17 mouse cellular contexts compared by ENCODE assay signal in genomic region chr8:88691961-88692360, GRCm38 (mm10). TPM values are rescaled to one million over a fixed set of nuclear protein-coding genes. Genes with fewer than 3 reads are reported as not detected.
DNase-seq lines count a peak whose midpoint lies in the region.
"Had no signal": no experiment of that assay in that cellular context is flagged by ENCODE, and none has a peak within 500 bp of the region (broad histone marks: within the 10 kb centered on the region; RNA-seq: fewer than 3 reads in every experiment).

No protein-coding gene starts in this region.

- H3K4me1 ChIP-seq in embryonic facial prominence, embryonic 10.5 days = peaks cover 39% of the 10 kb centered on the region

- no peak overlapping the region for H3K4me3 ChIP-seq in embryonic facial prominence, embryonic 10.5 days
- H3K4me3 ChIP-seq: heart, embryonic 15.5 days; hindbrain, embryonic 10.5 days; kidney, embryonic 15.5 days; limb, embryonic 13.5 days; liver, embryonic 15.5 days; neural tube, embryonic 15.5 days had no signal

- 44% methylated on average over 7 of the region's 7 CpGs for WGBS in embryonic facial prominence, embryonic 10.5 days

- DNase-seq in heart, adult 11 months = peak; percentile 85
- no peak for DNase-seq in heart, adult 18-20 months
- peak; percentile 31 to 34 for DNase-seq in B cell, adult 2 months
- peak; percentile 10 for DNase-seq in embryonic facial prominence, embryonic 10.5 days (ENCODE audit: low spot score)
- peak; percentile 63 for DNase-seq in thymus, postnatal 0 days (ENCODE audit: low spot score)
- DNase-seq in urinary bladder, postnatal 4 days (ENCODE audit: low spot score in 2 of 2) = no peak
- no peak for DNase-seq in cerebellum, postnatal 4 days (ENCODE audit: low spot score in 2 of 2)
- no peak for DNase-seq in gastrocnemius, postnatal 36 days
- DNase-seq: cerebellum, adult 8-10 months; gastrocnemius, postnatal 14 days; lung, postnatal 14 days had no signal

- intact Hi-C loops in gastrocnemius, postnatal 36 days (cut with DNase I) = loop anchor here (10.0 kb wide), 1 partner anchor 327 kb away; the partner anchor contains the start of gene Brd7

- no peak overlapping the region for H3K27ac ChIP-seq in embryonic facial prominence, embryonic 10.5 days (replicated peaks)
- H3K27ac ChIP-seq: heart, embryonic 15.5 days; hindbrain, embryonic 10.5 days; limb, embryonic 13.5 days; liver, embryonic 15.5 days; neural tube, embryonic 15.5 days had no signal

- no peaks in the 10 kb centered on the region for H3K36me3 ChIP-seq in embryonic facial prominence, embryonic 10.5 days (replicated peaks)
- H3K36me3 ChIP-seq: heart, embryonic 15.5 days; hindbrain, embryonic 10.5 days; kidney, embryonic 15.5 days; limb, embryonic 13.5 days; liver, embryonic 15.5 days; neural tube, embryonic 15.5 days had no signal

- no peaks in the 10 kb centered on the region for H3K9me3 ChIP-seq in embryonic facial prominence, embryonic 10.5 days
- H3K9me3 ChIP-seq: heart, embryonic 15.5 days; hindbrain, embryonic 10.5 days; kidney, embryonic 15.5 days; limb, embryonic 13.5 days; liver, embryonic 15.5 days; neural tube, embryonic 15.5 days had no signal

- peaks cover 4% of the 10 kb centered on the region; the same call in 1 of the 2 replicates for H3K27me3 ChIP-seq in embryonic facial prominence, embryonic 10.5 days (replicated peaks; ENCODE audit: low read depth, poor library complexity, severe bottlenecking)
- H3K27me3 ChIP-seq: heart, embryonic 15.5 days; kidney, embryonic 15.5 days; limb, embryonic 13.5 days; liver, embryonic 15.5 days; neural tube, embryonic 15.5 days had no signal

RNA-seq across cellular contexts. Expression of gene Cyld, which starts 4.9 kb away (rescaled TPM):
- 10 to 100 TPM; 25.6 to 28.4 TPM for total RNA-seq in heart, adult 18-20 months (2021)
- 10.5 and 11.2 TPM in 2 replicates for polyA plus RNA-seq in embryonic facial prominence, embryonic 10.5 days (2016; fragmentation: Nextera tagmentation; extraction: Ambion mirVana)
- 24.8 and 28.0 TPM in 2 replicates for polyA plus RNA-seq in thymus, postnatal 0 days (2015; fragmentation: Nextera tagmentation; extraction: Ambion mirVana)
- 10 to 100 TPM; 13.1 to 16.4 TPM for total RNA-seq in gastrocnemius, postnatal 36 days (2021)

RNA-seq across cellular contexts. Expression of gene Nod2, which starts 44.8 kb away (rescaled TPM):
- total RNA-seq in heart, adult 18-20 months (2021) = 1 to 10 TPM; 1.0 to 1.4 TPM
- polyA plus RNA-seq in embryonic facial prominence, embryonic 10.5 days (2016; fragmentation: Nextera tagmentation; extraction: Ambion mirVana) = 0.12 and 0.19 TPM in 2 replicates
- polyA plus RNA-seq in thymus, postnatal 0 days (2015; fragmentation: Nextera tagmentation; extraction: Ambion mirVana) = 0.21 and 0.22 TPM in 2 replicates
- under 1 TPM; 0.25 to 0.36 TPM for total RNA-seq in gastrocnemius, postnatal 36 days (2021)

RNA-seq across cellular contexts. Expression of gene Snx20, which starts 56.0 kb away (rescaled TPM):
- total RNA-seq in heart, adult 18-20 months (2021) = 1 to 10 TPM; 1.1 to 3.0 TPM
- polyA plus RNA-seq in embryonic facial prominence, embryonic 10.5 days (2016; fragmentation: Nextera tagmentation; extraction: Ambion mirVana) = 0.65 and 0.73 TPM in 2 replicates
- polyA plus RNA-seq in thymus, postnatal 0 days (2015; fragmentation: Nextera tagmentation; extraction: Ambion mirVana) = 14.2 and 14.5 TPM in 2 replicates
- under 1 TPM; 0.37 to 0.43 TPM for total RNA-seq in gastrocnemius, postnatal 36 days (2021)

Comparison
In these comparisons a context has a peak if more than half of its experiments do, and no peak if none do; other contexts are left out.
1. DNase-seq: peak in heart, adult 11 months (single experiment), B cell, adult 2 months (2 of 2), embryonic facial prominence, embryonic 10.5 days (single experiment) and thymus, postnatal 0 days (single experiment); none in heart, adult 18-20 months (0 of 2), urinary bladder, postnatal 4 days (0 of 2), cerebellum, postnatal 4 days (0 of 2) and gastrocnemius, postnatal 36 days (0 of 2).